Mouse (Mus musculus): ENCODE data around the gene Dnah9. TPM values are rescaled to one million over a fixed set of nuclear protein-coding genes. Genes with fewer than 3 reads are reported as not detected.

Gene Dnah9
- polyA plus RNA-seq (2014; fragmentation: Illumina TruSeq; extraction: RNeasy Lipid Tissue Mini Kit (QIAGEN cat#74804); ENCODE audit: low read depth, low replicate concordance): 2.3 TPM

GRCm38 (mm10) chr11:66167801-66168651 lies at the start of gene Dnah9:
TSS of gene Dnah9 (minus strand) at chr11:66168551.

GRCm38 (mm10) chr11:65806909-65807504 lies 361.3 kb downstream of the Dnah9 start, which contains the start of gene Zkscan6:
TSS of gene Zkscan6 (plus strand) at chr11:65807175.

GRCm38 (mm10) chr11:65788154-65788553 lies 380.2 kb downstream of the Dnah9 start, which contains the start of gene Map2k4:
TSS of gene Map2k4 (minus strand) at chr11:65788297.

